Mouse (Mus musculus) testis, adult 2 months (tissue): ENCODE results near the gene Tapt1.

Source experiments
- CTCF ChIP-seq: fragments of 200-500 bp; IDR thresholded peaks from 2 replicates; pipeline ENCODE4 v1.5.1; 2012; ENCODE audit warnings: low read depth, mild to moderate bottlenecking, inconsistent platforms, low read length, moderate library complexity; ENCODE audit not compliant: control insufficient read depth, insufficient read depth, insufficient replicate concordance
- POLR2A ChIP-seq: fragments of 200-500 bp; IDR thresholded peaks from 2 replicates; pipeline ENCODE4 v1.6.1; 2012; ENCODE audit warnings: low read depth, mild to moderate bottlenecking, inconsistent platforms, low read length, moderate library complexity; ENCODE audit not compliant: control insufficient read depth

GRCm38 (mm10) chr5:44250211-44250955 is 24.0 kb upstream of the Tapt1 start:
- TF ChIP-seq CTCF (no peak), POLR2A (no peak)
